Mouse (Mus musculus) mesoderm, embryonic 11.5 days (tissue): ENCODE data around the gene Csf3.

ENCODE experiments used
- DNase-seq: peaks from one replicate; pipeline ENCODE4 v3.0.0-alpha.2; 2012; ENCODE audit warnings: low read depth, low spot score

Gene Csf3

GRCm38 (mm10) chr11:98747804-98748505 is 46.9 kb downstream of the Csf3 start:
- no peak for DNase-seq

- no peak for DNase-seq
Measured at GRCm38 (mm10) chr11:98748506-98749416, 47.7 kb downstream of the Csf3 start.

GRCm38 (mm10) chr11:98749716-98750115 is 48.7 kb downstream of the Csf3 start:
- DNase-seq: no peak

GRCm38 (mm10) chr11:98750351-98751201 is 49.5 kb downstream of the Csf3 start:
- DNase-seq: no peak

- no peak for DNase-seq
Measured at GRCm38 (mm10) chr11:98751221-98751782, 50.2 kb downstream of the Csf3 start.

GRCm38 (mm10) chr11:98752562-98753140 is 51.6 kb downstream of the Csf3 start:
- no peak for DNase-seq
